Mouse (Mus musculus): ENCODE data around the gene Olfr680-ps1.
"Not testable (repeated sequence)": the region's sequence is repeated elsewhere in the genome, so short reads cannot be mapped to it uniquely, and the experiment has no call there.

The Olfr680-ps1 gene

DNA sequence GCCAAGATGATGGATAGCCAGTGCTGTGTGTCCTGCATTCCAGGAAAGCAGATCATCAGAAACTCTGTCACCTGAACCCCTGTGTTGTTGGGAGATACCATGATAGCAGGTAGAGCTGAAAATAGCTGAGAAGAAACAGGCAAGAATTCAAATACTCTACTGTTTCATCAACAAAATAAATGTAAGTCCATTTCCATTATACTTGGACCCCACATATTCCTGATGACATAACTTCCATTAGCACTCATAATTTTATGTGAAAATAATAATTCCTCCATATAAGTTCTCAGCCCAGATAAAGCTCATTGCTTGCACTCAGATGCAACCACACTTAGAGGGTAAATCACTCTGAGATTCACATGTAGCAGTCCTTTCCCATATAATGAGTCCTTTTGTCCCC lies at the start of gene Olfr680-ps1:
Gene Olfr680-ps1, minus strand, starts transcription at position 101 of the 400 bp plus-strand sequence.
- not testable (repeated sequence) for DNase-seq

DNA sequence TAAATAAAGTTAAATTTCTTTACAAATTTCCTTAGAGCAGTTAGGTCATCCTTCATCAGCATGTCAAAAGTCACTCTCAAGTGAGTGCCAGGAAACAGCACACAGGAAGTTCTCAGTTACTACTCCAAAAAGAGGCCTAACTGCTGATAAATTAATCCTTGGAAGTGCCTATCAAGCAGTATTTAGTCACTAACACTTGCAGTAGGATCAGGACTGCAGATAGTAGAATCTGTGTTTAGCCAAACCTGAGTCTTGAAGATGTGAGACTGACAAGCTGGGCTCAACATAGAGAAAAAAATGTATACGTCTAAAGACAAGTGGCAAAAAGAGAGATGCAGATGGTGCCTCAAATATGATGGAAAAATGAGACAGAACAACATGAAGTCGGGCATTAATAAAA lies 48.7 kb upstream of the Olfr680-ps1 start:
- no peak for DNase-seq

- no peak for DNase-seq
These were observed 23.9 kb upstream of the Olfr680-ps1 start, which contains the start of gene Olfr681 for GRCm38 (mm10) chr7:105116536-105116935. Gene Olfr681, plus strand, starts transcription at chr7:105116836.

DNA sequence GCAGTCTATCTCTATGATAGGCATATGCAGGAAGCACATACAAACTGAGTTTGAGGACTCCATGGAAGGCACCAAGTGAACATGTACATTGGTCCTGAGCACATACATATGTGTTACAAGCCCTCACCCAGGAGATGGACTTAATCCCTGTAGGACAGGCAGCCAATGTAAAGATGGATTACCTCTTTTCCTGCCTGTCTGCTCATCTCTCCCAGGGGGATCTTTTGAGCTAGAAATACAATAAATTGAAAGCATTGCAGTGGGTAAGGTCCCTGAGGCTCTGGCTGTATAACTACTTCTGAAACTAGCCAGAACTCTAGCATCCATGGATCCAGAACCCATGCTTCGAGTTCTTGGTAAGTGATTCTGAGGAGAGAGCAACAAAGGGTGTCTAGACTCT lies 11.7 kb downstream of the Olfr680-ps1 start, which contains the start of gene Olfr679:
Gene Olfr679, plus strand, starts transcription at position 301 of the 400 bp plus-strand sequence.
- no peak for DNase-seq

DNA sequence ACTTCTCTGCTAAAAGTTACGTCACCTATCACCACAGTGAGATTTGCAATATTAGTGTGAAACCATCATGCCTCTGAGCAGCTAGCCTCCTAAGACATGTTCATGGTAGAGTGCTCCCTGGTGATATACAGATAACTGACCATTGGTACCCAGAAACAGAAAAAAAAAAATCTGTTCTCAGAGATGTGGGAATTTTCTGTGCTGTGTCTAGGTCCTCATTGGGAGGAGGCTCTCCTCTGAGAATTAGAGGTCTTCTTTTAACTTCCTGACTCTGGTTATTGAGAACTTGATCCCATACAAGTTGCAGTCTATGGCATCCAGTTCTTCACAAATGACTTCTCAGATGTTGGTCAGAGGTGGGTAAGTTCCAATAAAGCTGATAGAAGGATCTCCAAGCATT lies 28.4 kb downstream of the Olfr680-ps1 start, which contains the start of gene Olfr678:
Gene Olfr678, plus strand, starts transcription at position 301 of the 400 bp plus-strand sequence.
- DNase-seq, result no peak

DNA sequence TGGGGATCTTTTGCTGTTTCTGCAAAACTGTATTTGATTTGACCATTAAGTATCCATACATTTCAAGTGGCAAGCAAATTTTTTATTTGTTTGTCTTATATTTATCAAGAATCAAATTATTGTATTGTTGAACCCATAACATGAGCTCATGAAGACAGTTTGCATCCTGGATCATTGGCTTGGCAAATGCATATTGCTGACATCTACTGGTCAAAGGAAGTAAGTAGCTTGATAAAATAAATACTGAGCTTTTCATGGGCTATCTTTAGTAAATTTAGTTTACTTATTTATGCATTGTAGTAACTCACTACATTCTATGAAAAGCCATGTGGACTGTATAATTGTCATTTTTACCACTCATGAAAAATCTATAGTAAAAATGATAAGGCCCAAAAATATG lies 33.7 kb downstream of the Olfr680-ps1 start:
- DNase-seq, result no peak
